Mouse (Mus musculus): ENCODE measurements around the gene Fbln2.

Gene Fbln2

GRCm38 (mm10) chr6:91281747-91282146, 69.5 kb downstream of the Fbln2 start:
- peak; percentile 30 to 34 for DNase-seq

GRCm38 (mm10) chr6:91283031-91283430, 70.8 kb downstream of the Fbln2 start:
- DNase-seq: no peak

DNA sequence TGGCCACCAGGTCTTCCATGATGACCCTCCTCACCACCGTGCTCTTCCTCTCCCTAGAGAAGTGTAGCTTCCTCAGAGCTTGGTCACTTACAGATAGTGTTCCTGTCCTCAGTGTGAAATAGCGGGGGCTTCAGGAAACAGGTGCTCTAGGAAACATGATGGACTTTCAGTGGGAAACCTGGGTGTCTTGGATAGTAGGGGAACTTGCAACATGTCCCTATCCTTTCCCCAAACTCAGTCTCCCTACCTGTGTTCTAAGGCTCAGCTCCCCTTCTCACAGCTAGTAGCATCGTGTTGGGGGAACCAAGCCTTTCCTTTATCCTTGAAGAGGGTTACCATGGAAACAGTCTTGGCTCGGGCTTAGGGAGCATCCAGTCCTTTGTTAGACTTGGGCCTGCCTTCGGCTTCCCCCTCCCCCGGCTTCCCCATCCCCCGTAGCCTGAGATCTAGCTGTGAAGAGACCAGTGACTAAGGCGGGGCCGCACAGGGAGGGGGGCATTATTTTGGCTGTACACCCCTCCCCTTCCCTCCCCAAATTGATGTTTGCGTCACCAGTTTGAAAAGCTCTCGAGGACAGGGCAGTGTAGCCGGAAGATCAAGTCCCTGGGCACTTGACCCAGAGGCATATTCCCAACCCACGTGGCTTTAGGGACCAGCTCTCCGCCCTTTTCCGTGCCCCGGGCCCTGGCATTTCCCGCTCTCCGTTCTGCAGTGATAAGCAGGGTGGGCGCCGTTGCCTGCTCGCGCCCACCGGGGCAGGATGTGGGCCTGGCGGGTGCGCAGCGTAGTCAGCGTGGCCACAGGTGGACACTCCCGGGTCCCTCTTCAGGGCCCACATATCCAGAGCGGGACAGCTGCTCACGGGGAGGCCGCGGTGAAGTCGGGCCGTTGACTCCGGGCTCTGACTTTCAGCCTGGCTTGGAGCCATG, 72.5 kb downstream of the Fbln2 start:
- peak; percentile 60 to 71 for DNase-seq

- DNase-seq: peak; percentile 95 to 96
These were observed 73.2 kb downstream of the Fbln2 start for GRCm38 (mm10) chr6:91285450-91285790.

- DNase-seq: peak in 1 of 2 experiments; percentile 51
These were observed 73.7 kb downstream of the Fbln2 start for GRCm38 (mm10) chr6:91285814-91286545.

DNA sequence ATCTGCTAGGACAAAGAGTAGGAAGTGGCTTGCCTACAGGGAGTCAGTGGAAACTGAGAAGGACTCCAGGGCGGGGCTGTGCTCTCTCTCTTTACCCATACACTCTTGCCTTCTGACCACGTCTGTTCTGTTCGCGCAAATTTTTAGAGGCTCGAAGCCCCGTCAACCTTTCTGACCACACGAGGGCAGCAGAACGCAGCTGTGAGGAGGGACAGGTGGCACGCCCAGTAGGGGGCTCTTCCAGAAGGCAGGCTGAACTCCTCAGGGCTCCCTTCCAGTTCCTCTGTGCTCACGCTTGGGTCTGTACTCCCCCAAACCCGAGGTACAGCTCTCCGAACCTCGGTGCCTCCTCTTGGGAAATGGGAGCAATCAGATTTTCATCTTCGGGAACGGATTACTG, 74.4 kb downstream of the Fbln2 start:
- peak; percentile 96 to 98 for DNase-seq

GRCm38 (mm10) chr6:91287148-91287547, 74.9 kb downstream of the Fbln2 start:
- peak; percentile 32 to 42 for DNase-seq

GRCm38 (mm10) chr6:91287636-91288035, 75.4 kb downstream of the Fbln2 start:
- no peak for DNase-seq

GRCm38 (mm10) chr6:91288251-91288785, 76.1 kb downstream of the Fbln2 start:
- DNase-seq: peak; percentile 32 to 34

DNA sequence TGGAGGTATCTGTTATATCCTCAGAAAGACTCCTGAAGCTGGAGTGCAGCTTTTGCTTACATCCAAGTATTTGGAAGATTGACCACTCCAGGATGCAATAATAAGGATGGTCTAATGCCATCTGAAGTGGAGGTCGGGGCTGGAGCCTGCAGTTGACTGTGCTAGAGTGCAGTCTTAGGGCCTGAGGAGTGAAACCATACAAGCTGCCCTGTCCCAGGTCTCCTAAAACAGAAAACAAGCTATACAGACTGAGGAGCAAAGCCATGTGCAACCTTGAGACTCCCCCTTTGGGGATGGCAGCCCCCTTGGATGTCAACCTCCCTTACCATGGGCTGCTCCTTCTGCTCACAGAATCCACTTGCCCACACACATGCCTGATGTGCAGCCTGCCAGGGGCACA, 76.7 kb downstream of the Fbln2 start:
- no peak for DNase-seq

GRCm38 (mm10) chr6:91290937-91291336, 78.7 kb downstream of the Fbln2 start:
- DNase-seq: peak; percentile 75 to 86

DNA sequence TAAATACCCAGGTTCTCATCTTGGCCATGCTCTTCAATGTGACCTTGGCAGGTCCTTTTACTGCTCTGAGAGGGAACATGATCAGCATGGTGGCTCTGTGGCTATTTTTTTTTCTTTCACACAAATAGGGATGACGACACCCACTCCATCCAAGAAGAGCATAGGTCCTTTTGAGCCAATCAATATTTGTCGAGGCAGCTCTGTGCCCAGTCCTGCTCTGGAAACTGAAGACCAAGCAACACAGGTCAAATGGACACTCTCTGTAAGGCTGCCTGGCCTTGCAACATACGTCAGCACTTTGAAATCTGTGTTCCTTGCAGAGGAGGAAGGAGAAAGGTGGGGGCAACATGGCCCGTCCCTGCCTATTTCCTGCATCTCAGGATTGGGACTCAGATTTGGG, 83.2 kb downstream of the Fbln2 start:
- no peak for DNase-seq

DNA sequence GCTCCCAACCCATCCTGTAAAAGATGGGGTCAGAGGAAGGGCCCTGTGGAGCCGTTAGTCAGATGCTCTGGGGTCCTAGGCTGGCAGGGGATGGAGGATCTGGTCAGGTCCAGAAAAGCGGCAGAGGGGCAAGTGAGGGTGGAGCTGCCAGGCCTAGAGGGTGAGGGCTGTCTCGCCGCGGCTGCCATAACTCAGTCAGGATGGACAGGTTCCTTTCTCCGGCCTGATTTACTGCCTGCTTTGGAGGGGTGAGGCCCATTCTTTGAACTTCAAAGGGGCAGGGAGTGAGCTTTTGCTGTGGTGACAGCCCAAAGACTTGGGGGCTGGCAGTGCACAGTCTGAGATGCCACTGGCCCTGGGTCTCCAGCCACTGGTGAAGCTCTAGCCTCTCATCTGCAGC, 86.6 kb downstream of the Fbln2 start:
- no peak for DNase-seq

DNA sequence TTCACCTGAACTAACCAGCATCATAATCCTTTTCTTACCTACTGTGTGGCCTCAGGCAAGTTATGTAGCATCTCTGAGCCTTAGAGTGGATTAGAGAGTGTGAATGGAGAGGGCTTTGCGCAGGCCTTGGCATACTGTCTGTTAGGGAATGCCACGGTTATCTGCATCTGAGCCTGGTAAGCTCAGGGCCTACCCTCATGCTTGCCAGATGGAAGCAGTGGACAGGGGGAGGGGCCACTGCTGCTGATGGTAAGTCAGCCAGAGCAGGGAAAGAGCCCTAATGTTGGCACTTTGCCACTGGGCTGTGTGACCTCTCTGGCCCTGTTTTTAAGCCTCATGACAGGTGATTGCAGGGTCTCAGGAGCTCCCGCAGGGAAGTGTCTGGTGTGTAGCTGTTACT, 87.8 kb downstream of the Fbln2 start:
- peak in 1 of 2 experiments; percentile 35 for DNase-seq

- DNase-seq: no peak
These were observed 89.6 kb downstream of the Fbln2 start for GRCm38 (mm10) chr6:91301839-91302238.

GRCm38 (mm10) chr6:91302337-91302736, 90.1 kb downstream of the Fbln2 start:
- no peak for DNase-seq

DNA sequence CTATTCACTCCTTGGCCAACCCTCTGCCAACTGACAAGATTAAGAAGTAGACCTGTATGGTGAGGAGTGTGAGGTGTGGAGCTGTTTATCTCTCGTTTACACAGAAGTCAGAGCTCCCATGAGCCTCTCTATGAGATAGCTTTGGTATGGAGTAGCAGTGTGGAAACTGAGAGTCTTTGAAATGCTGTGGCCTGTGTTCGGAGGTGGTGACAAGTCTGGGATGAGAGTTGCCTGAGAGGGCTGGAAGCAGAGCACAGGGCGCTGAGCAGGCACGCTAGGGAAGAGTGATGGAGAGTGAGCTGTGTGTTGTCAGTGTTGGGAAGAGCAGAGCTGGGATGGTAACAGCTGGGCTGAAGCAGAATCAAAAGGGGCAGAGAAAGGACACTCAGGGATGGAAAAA, 91.9 kb downstream of the Fbln2 start:
- DNase-seq: no peak

- peak; percentile 57 to 66 for DNase-seq
These were observed 95.7 kb downstream of the Fbln2 start for GRCm38 (mm10) chr6:91307972-91308371.

DNA sequence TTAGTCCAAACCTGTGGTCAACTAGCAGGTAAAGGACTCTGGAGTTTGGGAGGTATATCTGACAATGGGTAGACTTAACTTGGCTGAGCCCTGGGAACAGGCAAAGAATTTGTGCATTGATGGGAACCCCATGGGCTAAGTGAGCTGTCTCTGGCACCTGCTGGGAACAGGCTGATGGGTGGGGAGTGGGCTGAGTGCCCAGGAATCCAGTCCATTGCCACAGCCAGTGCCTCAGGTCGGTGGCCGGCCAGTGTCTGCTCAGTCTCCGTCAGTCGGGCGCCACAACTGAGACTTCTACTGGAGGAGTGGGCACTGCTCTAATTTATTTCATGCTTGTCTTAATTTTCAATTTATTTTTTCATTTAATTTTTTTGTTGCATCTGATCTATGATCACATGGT, 98.9 kb downstream of the Fbln2 start:
- DNase-seq: peak; percentile 49 to 50

DNA sequence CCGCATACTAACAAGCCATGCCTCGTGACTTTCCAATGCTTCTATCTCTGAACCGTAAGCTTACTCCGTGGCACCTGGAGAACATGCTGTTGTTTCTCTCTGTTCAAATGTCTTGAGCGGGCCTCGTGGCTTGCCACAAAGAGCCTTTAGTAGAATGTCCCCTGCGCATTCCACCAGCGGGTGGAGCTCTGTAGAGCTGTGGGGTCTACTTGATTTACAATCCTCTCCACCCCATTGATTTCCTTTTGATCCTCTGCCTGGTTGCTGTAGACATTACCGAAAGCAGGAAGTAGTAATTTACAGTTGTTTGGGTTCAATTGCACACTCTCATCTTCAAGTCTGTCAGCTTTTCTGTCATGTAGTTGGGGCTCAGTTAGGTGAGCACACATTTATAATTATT, 100.2 kb downstream of the Fbln2 start:
- no peak for DNase-seq
